Mouse (Mus musculus): ENCODE measurements around the gene Ddah1.

GRCm38 (mm10) chr3:145858388-145858787, 99.9 kb downstream of the Ddah1 start:
- TF ChIP-seq POLR2A (IDR thresholded peaks at IDR 0.05; ENCODE audit: insufficient read depth, low read depth, low read length) (no peak), CTCF (IDR thresholded peaks at IDR 0.05) (peak; percentile 72)
